In genomic region chr11:72362347-72362741, GRCm38 (mm10) we compare ENCODE assay signal across 8 mouse cellular contexts. TPM values are rescaled to one million over a fixed set of nuclear protein-coding genes. Genes with fewer than 3 reads are reported as not detected.
A peak's percentile ranks its signal among the peaks of the same experiment; 100 is the strongest.
DNase-seq lines count a peak whose midpoint lies in the region; ATAC-seq and TF ChIP-seq lines count a peak whose summit lies in the region.

Gene Tekt1, minus strand, starts transcription at chr11:72362442.

- no peak within 1 kb of the TSS for H3K27ac ChIP-seq in heart, embryonic 14.5 days (replicated peaks in 1 of 2; ENCODE audit: control insufficient read depth in 1 of 2, insufficient read depth in 1 of 2, low read depth in 2 of 2, low read length in 2 of 2)
- H3K27ac ChIP-seq in ES-E14 (ENCODE audit: insufficient read depth, low read depth, low read length, poor library complexity, severe bottlenecking) = no peak within 1 kb of the TSS
- H3K27ac ChIP-seq in forebrain, embryonic 16.5 days (ENCODE audit: low read length) = no peak within 1 kb of the TSS
- no peak within 1 kb of the TSS for H3K27ac ChIP-seq in liver, embryonic 15.5 days (replicated peaks)

- H3K9me3 ChIP-seq in heart, embryonic 14.5 days (ENCODE audit: control insufficient read depth, low read length) = no peaks in the 10 kb centered on the region
- no peaks in the 10 kb centered on the region for H3K9me3 ChIP-seq in ES-E14 (ENCODE audit: control insufficient read depth, insufficient read depth, low read depth, low read length)
- no peaks in the 10 kb centered on the region for H3K9me3 ChIP-seq in forebrain, embryonic 16.5 days (ENCODE audit: control insufficient read depth, low read length)
- no peaks in the 10 kb centered on the region for H3K9me3 ChIP-seq in liver, embryonic 15.5 days (replicated peaks)

- ATAC-seq in heart, embryonic 14.5 days (ENCODE audit: insufficient number of reproducible peaks, insufficient read depth, low FRiP score, low read depth) = no peak
- ATAC-seq in forebrain, embryonic 16.5 days = 0 out of 2 replicates have a peak, but pooled peaks have one; percentile 9
- no peak for ATAC-seq in liver, embryonic 15.5 days (ENCODE audit: insufficient read depth)

- peaks cover 0 to 9% of the 10 kb centered on the region in 2 experiments; a peak in 3 of 4 replicates for H3K4me1 ChIP-seq in heart, embryonic 14.5 days (ENCODE audit: control insufficient read depth in 2 of 2, insufficient read depth in 2 of 2, low read length in 2 of 2)
- H3K4me1 ChIP-seq in ES-E14 (ENCODE audit: control insufficient read depth in 2 of 2, insufficient read depth in 2 of 2, low read length in 2 of 2, poor library complexity in 1 of 2) = peaks cover 0 to 5% of the 10 kb centered on the region in 2 experiments; a peak in 1 of 4 replicates
- peaks cover 4% of the 10 kb centered on the region; the same call in 1 of the 2 replicates for H3K4me1 ChIP-seq in forebrain, embryonic 16.5 days (replicated peaks; ENCODE audit: control insufficient read depth, insufficient read depth, low read length)
- H3K4me1 ChIP-seq in liver, embryonic 15.5 days (replicated peaks) = no peaks in the 10 kb centered on the region; the same call in 1 of the 2 replicates

- in situ Hi-C loops in ES-E14 (cut with MboI; ENCODE audit: low sequenced_read_pairs in 2 of 2, unreplicated experiment in 2 of 2) = no loop called here

- H3K4me3 ChIP-seq in heart, embryonic 14.5 days (ENCODE audit: control insufficient read depth in 1 of 2, insufficient read depth in 1 of 2, low read depth in 1 of 2, low read length in 2 of 2) = peak within 1 kb of the TSS; percentile 42 to 57
- H3K4me3 ChIP-seq in ES-E14 (ENCODE audit: insufficient read depth in 1 of 2, low read depth in 1 of 2, low read length in 2 of 2, poor library complexity in 1 of 2, severe bottlenecking in 1 of 2) = peak within 1 kb of the TSS; percentile 39 to 49
- H3K4me3 ChIP-seq in forebrain, embryonic 16.5 days (replicated peaks; ENCODE audit: low read length) = peak within 1 kb of the TSS; percentile 50
- H3K4me3 ChIP-seq in liver, embryonic 15.5 days (replicated peaks) = peak within 1 kb of the TSS; percentile 25

- no peak for DNase-seq in heart, postnatal 4 days
- DNase-seq in ES-E14 (ENCODE audit: low read depth, low spot score) = no peak
- no peak for DNase-seq in urinary bladder, postnatal 10 days (ENCODE audit: low spot score)
- DNase-seq in cerebellum, adult 11 months = no peak
- no peak for DNase-seq in frontal cortex, postnatal 36 days (ENCODE audit: low spot score in 2 of 2)

- H3K27me3 ChIP-seq in heart, embryonic 14.5 days (ENCODE audit: control insufficient read depth, insufficient read depth, low read length) = no peaks in the 10 kb centered on the region
- no peaks in the 10 kb centered on the region for H3K27me3 ChIP-seq in forebrain, embryonic 16.5 days (replicated peaks; ENCODE audit: control insufficient read depth, insufficient read depth, low read length)
- H3K27me3 ChIP-seq in liver, embryonic 15.5 days = peaks cover 18% of the 10 kb centered on the region

- peak within 1 kb of the TSS; percentile 67 for H3K9ac ChIP-seq in heart, embryonic 14.5 days (ENCODE audit: low read length)
- peak within 1 kb of the TSS; percentile 29; the same call in 1 of the 2 replicates for H3K9ac ChIP-seq in ES-E14 (ENCODE audit: insufficient read depth, low read depth, low read length, poor library complexity, severe bottlenecking)
- H3K9ac ChIP-seq in forebrain, embryonic 16.5 days (replicated peaks; ENCODE audit: low read depth, low read length) = peak within 1 kb of the TSS; percentile 61
- no peak within 1 kb of the TSS for H3K9ac ChIP-seq in liver, embryonic 15.5 days

- WGBS in heart, embryonic 14.5 days = 32% methylated on average over 10 of the region's 10 CpGs
- WGBS in forebrain, embryonic 16.5 days = 23% methylated on average over 10 of the region's 10 CpGs
- 29% methylated on average over 10 of the region's 10 CpGs for WGBS in liver, embryonic 15.5 days (ENCODE audit: insufficient replicate concordance)

- H3K36me3 ChIP-seq in heart, embryonic 14.5 days (ENCODE audit: control insufficient read depth, insufficient read depth, low read length) = no peaks in the 10 kb centered on the region
- H3K36me3 ChIP-seq in ES-E14 (ENCODE audit: control insufficient read depth, insufficient read depth, low read length, poor library complexity, severe bottlenecking) = no peaks in the 10 kb centered on the region
- H3K36me3 ChIP-seq in forebrain, embryonic 16.5 days (ENCODE audit: control insufficient read depth, insufficient read depth) = no peaks in the 10 kb centered on the region
- no peaks in the 10 kb centered on the region for H3K36me3 ChIP-seq in liver, embryonic 15.5 days (replicated peaks)

- peak within 1 kb of the TSS; percentile 79 for H3K4me2 ChIP-seq in heart, embryonic 14.5 days (ENCODE audit: low read length)
- H3K4me2 ChIP-seq in forebrain, embryonic 16.5 days (ENCODE audit: low read length) = peak within 1 kb of the TSS; percentile 89
- H3K4me2 ChIP-seq in liver, embryonic 15.5 days = peak within 1 kb of the TSS; percentile 61

TF ChIP-seq in ES-E14, 5 proteins besides CTCF, POLR2A, EP300 and RAD21:
- no peak for TF ChIP-seq ZC3H11A (IDR thresholded peaks at IDR 0.05; ENCODE audit: borderline replicate concordance, low read depth, low read length)
- no peak for TF ChIP-seq HCFC1 (IDR thresholded peaks at IDR 0.05; ENCODE audit: borderline replicate concordance, insufficient read depth, low read length)
- no peak for TF ChIP-seq CHD2 (IDR thresholded peaks at IDR 0.05; ENCODE audit: low read depth, low read length)
- TF ChIP-seq MAFK (IDR thresholded peaks at IDR 0.05; ENCODE audit: insufficient read depth, low read depth, low read length) = no peak
- TF ChIP-seq ZNF384 (IDR thresholded peaks at IDR 0.05; ENCODE audit: low read depth, low read length) = no peak

RNA-seq across cellular contexts. Expression of gene Tekt1, which starts in this region (rescaled TPM):
- polyA plus RNA-seq in heart, embryonic 14.5 days (2014; fragmentation: Nextera tagmentation; extraction: Ambion mirVana) = 0.19 and 0.28 TPM in 2 replicates
- total RNA-seq in heart, postnatal 4 days (2021) = under 1 TPM; 0.26 to 0.50 TPM
- total RNA-seq in ES-E14 (2012; rRNA removed) = 4.0 and 5.7 TPM in 2 replicates
- 8.0 and 9.1 TPM in 2 replicates for polyA plus RNA-seq in forebrain, embryonic 16.5 days (2015; fragmentation: Nextera tagmentation; extraction: Ambion mirVana)
- polyA plus RNA-seq in liver, embryonic 15.5 days (2015; fragmentation: Nextera tagmentation; extraction: Ambion mirVana) = not detected in 2 replicates
